Mouse (Mus musculus): ENCODE data around the gene Mamstr. TPM values are rescaled to one million over a fixed set of nuclear protein-coding genes. Genes with fewer than 3 reads are reported as not detected.
A peak's percentile ranks its signal among the peaks of the same experiment; 100 is the strongest.

Gene Mamstr
- total and polyA plus RNA-seq, 3 experiments = 3.8 to 11.3 (median 4.0) TPM

DNA sequence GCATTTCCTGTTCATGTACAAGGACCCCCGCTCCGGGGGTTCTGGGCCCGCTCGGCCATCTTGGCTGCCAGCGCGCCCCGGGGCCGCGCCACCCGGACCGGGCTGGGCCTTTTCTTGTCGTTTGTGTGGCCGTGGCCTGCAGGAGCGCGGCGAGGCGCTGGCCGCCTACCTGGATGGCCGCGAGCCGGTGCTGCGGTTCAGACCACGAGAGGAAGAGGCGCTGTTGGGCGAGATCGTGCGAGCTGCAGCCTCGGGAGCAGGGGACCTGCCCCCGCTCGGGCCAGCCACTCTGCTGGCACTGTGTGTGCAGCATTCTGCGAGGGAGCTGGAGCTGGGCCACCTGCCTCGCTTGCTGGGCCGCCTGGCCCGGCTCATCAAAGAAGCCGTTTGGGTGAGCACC lies 7.3 kb upstream of the Mamstr start:
- WGBS = 30% methylated on average over 34 of the region's 35 CpGs
- TF ChIP-seq EP300 (IDR thresholded peaks at IDR 0.05; ENCODE audit: insufficient read depth, low read depth, low read length) (no peak), CTCF (IDR thresholded peaks at IDR 0.05) (peak; percentile 61)
- DNase-seq = peak; percentile 48 to 49
- peaks cover 24% of the 10 kb centered on the region for H3K36me3 ChIP-seq (ENCODE audit: control insufficient read depth, insufficient read depth, low read length)
- no peaks in the 10 kb centered on the region for H3K27me3 ChIP-seq (ENCODE audit: control insufficient read depth, insufficient read depth, low read length)
- peaks cover 11% of the 10 kb centered on the region for H3K4me1 ChIP-seq (ENCODE audit: control insufficient read depth, insufficient read depth, low read length)
- no peaks in the 10 kb centered on the region; the same call in 1 of the 2 replicates for H3K79me2 ChIP-seq (replicated peaks; ENCODE audit: control insufficient read depth, insufficient read depth, low read length)
- no peak overlapping the region for H3K27ac ChIP-seq
- intact Hi-C loops (cut with DNase I) = no loop called here
- H3K9ac ChIP-seq (ENCODE audit: low read depth, low read length) = peak overlapping the region; percentile 11; the same call in 1 of the 2 replicates
- 0 out of 2 replicates have a peak overlapping the region, but pooled peaks have one; percentile 2 for H3K4me3 ChIP-seq

DNA sequence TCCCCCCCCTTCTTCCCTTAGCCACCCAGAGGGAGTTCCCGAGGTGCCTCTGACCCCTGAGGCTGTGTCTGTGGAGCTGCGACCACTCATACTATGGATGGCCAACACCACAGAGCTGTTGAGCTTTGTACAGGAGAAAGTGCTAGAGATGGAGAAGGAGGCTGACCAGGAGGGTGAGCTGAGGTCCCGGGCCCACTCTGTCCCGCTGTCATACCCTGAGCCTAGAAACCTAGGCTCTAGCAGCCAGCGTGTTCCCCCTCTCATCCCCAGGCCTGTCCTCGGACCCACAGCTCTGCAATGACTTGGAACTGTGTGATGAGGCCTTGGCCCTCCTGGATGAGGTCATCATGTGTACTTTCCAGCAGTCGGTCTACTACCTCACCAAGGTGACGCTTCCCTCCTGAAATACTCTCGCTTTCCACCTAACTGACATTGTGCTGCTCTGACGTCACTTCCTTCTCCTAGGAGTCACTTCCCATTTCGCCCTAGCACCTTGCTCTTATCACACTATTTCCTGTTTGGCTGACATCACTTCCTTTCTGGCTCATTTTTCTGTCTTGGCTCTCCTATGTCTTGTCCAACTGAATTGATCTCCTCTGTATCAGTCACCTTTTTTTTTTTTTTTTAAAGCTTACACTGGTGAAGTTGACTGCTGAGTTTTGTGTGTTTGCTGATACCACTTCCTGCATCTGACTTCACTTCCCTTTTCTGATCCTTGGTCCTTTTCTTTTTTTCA lies 4.7 kb upstream of the Mamstr start:
- peak overlapping the region; percentile 55 for H3K27ac ChIP-seq
- peak; percentile 33 to 45 for DNase-seq
- intact Hi-C loops (cut with DNase I) = no loop called here
- WGBS = 50% methylated on average over 11 of the region's 11 CpGs
- H3K79me2 ChIP-seq (replicated peaks; ENCODE audit: control insufficient read depth, insufficient read depth, low read length) = no peaks in the 10 kb centered on the region
- TF ChIP-seq POLR2A (IDR thresholded peaks at IDR 0.05; ENCODE audit: insufficient read depth, low read depth, low read length) (peak; percentile 58; the same call in 1 of the 2 replicates), CTCF (IDR thresholded peaks at IDR 0.05) (no peak)
- H3K36me3 ChIP-seq (ENCODE audit: control insufficient read depth, insufficient read depth, low read length) = peaks cover 22% of the 10 kb centered on the region
- no peaks in the 10 kb centered on the region for H3K27me3 ChIP-seq (ENCODE audit: control insufficient read depth, insufficient read depth, low read length)
- peaks cover 15% of the 10 kb centered on the region for H3K4me1 ChIP-seq (ENCODE audit: control insufficient read depth, insufficient read depth, low read length)
- H3K4me3 ChIP-seq = no peak overlapping the region
- H3K9ac ChIP-seq (ENCODE audit: low read depth, low read length) = no peak overlapping the region

DNA sequence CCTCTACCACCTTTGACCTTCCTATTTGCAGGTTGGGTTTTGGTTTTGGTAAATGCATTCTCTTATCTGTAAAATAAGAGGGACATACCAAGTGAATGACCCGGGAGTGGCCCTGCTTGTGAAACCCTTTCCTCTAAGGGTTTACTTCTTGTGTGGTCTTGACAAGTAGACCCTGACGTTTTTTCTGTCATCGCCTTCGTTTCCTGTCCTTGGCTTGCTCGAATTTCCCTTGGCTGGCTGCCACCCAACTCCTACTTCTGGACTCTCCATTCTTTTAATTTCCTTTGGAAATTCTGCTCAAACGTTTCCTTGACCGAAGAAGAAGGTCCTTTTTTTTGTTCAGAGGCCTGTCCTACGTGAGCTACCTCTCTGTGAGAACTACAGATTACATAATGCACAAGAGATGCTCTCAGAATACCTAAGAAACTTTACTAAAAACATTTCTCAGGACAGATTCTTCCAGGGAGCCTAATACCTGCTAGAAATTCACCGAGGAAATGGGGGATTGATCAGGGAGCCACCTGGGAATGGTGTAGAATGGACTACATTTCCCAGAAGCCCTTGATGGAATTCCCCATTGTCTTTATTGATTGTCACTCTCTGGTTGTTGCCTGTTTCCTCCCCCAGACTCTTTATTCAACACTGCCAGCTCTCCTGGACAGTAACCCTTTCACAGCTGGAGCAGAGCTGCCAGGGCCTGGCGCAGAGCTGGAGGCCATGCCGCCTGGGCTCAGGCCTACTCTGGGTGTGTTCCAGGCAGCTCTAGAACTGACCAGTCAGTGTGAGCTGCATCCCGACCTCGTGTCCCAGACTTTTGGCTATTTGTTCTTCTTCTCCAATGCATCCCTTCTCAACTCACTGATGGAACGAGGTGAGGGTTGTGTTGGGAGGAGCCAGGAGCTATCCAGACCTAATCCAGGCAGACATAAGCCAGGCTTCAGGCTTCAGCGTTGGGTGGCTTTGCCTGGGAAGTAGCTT lies 3.8 kb upstream of the Mamstr start:
- Histone ChIP-seq H3K79me2 (replicated peaks; ENCODE audit: control insufficient read depth, insufficient read depth, low read length) (no peaks in the 10 kb centered on the region), H3K4me3 (no peak overlapping the region; the same call in 1 of the 2 replicates), H3K27me3 (ENCODE audit: control insufficient read depth, insufficient read depth, low read length) (no peaks in the 10 kb centered on the region), H3K9ac (ENCODE audit: low read depth, low read length) (no peak overlapping the region), H3K36me3 (ENCODE audit: control insufficient read depth, insufficient read depth, low read length) (peaks cover 19% of the 10 kb centered on the region), H3K4me1 (ENCODE audit: control insufficient read depth, insufficient read depth, low read length) (peaks cover 20% of the 10 kb centered on the region), H3K27ac (peak overlapping the region; percentile 55)
- 38% methylated on average over 15 of the region's 15 CpGs for WGBS
- TF ChIP-seq EP300 (IDR thresholded peaks at IDR 0.05; ENCODE audit: insufficient read depth, low read depth, low read length) (0 out of 2 replicates have a peak, but pooled peaks have one; percentile 11), CTCF (IDR thresholded peaks at IDR 0.05) (no peak), POLR2A (IDR thresholded peaks at IDR 0.05; ENCODE audit: insufficient read depth, low read depth, low read length) (no peak)
- intact Hi-C loops (cut with DNase I) = no loop called here
- peak; percentile 54 to 60 for DNase-seq

DNA sequence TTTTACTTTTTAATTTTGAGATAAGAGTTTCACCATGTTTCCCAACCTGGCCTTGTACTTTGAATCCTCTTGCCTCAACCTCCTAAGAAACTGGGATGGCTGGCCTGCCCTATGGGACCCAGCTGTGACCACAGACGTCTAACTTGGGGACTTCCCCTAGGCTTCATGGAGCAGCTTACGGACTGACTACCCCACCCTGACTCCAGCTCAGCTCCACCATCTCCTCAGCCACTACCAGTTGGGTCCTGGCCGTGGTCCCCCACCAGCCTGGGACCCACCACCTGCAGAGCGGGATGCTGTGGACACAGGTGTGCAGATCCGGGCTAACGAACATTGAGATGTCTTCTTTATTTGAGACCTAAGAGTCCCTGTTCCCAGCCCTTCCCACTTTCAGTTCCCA lies 2.1 kb upstream of the Mamstr start:
- 85% methylated on average over 6 of the region's 6 CpGs for WGBS
- no peak overlapping the region for H3K27ac ChIP-seq
- H3K4me3 ChIP-seq = no peak overlapping the region
- intact Hi-C loops (cut with DNase I) = no loop called here
- peaks cover 27% of the 10 kb centered on the region for H3K4me1 ChIP-seq (ENCODE audit: control insufficient read depth, insufficient read depth, low read length)
- no peaks in the 10 kb centered on the region for H3K79me2 ChIP-seq (replicated peaks; ENCODE audit: control insufficient read depth, insufficient read depth, low read length)
- no peak for DNase-seq
- TF ChIP-seq POLR2A (IDR thresholded peaks at IDR 0.05; ENCODE audit: insufficient read depth, low read depth, low read length) (no peak), CTCF (IDR thresholded peaks at IDR 0.05) (no peak), EP300 (IDR thresholded peaks at IDR 0.05; ENCODE audit: insufficient read depth, low read depth, low read length) (no peak)
- H3K9ac ChIP-seq (ENCODE audit: low read depth, low read length) = no peak overlapping the region
- no peaks in the 10 kb centered on the region for H3K27me3 ChIP-seq (ENCODE audit: control insufficient read depth, insufficient read depth, low read length)
- H3K36me3 ChIP-seq (ENCODE audit: control insufficient read depth, insufficient read depth, low read length) = peaks cover 16% of the 10 kb centered on the region

DNA sequence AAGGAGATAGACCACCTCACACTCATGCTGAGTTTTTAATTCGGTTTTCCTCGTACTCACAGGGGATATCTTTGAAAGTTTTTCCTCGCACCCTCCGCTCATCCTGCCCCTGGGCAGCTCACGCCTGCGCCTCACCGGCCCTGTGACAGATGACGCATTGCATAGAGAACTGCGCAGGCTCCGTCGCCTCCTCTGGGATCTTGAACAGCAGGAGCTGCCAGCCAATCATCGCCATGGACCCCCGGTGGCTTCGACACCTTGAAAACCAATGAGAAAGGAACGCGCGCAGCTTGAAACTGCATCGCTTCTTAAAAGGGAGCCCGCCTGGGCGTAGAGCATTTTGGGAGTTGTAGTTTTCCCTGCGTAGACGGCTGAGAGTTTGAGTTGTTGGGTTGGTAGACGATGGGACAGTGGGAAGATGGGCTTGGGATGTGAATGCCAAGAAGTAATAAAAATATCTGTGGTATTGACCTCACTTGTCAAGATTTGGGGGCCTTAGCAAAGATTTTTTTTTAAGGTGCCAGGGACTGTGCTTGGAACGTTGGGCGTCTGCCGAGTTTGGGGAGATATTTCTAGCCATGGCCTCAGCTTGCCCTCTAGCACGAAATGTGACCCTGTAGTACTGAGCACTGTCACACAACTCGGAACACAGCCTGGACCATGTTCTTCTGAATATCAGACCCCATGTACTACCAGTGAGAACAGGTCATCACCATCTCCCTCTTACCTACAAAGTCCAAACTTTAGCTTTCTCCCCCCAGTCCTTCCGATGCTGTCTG lies 965 bp upstream of the Mamstr start:
- no peak overlapping the region for H3K9ac ChIP-seq (ENCODE audit: low read depth, low read length)
- H3K36me3 ChIP-seq (ENCODE audit: control insufficient read depth, insufficient read depth, low read length) = peaks cover 9% of the 10 kb centered on the region
- intact Hi-C loops (cut with DNase I) = no loop called here
- peaks cover 28% of the 10 kb centered on the region for H3K4me1 ChIP-seq (ENCODE audit: control insufficient read depth, insufficient read depth, low read length)
- H3K79me2 ChIP-seq (replicated peaks; ENCODE audit: control insufficient read depth, insufficient read depth, low read length) = no peaks in the 10 kb centered on the region
- DNase-seq = peak; percentile 84 to 90
- no peaks in the 10 kb centered on the region for H3K27me3 ChIP-seq (ENCODE audit: control insufficient read depth, insufficient read depth, low read length)
- no peak overlapping the region; the same call in 1 of the 2 replicates for H3K27ac ChIP-seq
- TF ChIP-seq POLR2A (IDR thresholded peaks at IDR 0.05; ENCODE audit: insufficient read depth, low read depth, low read length) (peak; percentile 66), EP300 (IDR thresholded peaks at IDR 0.05; ENCODE audit: insufficient read depth, low read depth, low read length) (no peak)
- no peak overlapping the region for H3K4me3 ChIP-seq
- WGBS = 46% methylated on average over 29 of the region's 29 CpGs
